Mouse (Mus musculus): ENCODE data around the gene Tm9sf1.

Gene Tm9sf1

DNA sequence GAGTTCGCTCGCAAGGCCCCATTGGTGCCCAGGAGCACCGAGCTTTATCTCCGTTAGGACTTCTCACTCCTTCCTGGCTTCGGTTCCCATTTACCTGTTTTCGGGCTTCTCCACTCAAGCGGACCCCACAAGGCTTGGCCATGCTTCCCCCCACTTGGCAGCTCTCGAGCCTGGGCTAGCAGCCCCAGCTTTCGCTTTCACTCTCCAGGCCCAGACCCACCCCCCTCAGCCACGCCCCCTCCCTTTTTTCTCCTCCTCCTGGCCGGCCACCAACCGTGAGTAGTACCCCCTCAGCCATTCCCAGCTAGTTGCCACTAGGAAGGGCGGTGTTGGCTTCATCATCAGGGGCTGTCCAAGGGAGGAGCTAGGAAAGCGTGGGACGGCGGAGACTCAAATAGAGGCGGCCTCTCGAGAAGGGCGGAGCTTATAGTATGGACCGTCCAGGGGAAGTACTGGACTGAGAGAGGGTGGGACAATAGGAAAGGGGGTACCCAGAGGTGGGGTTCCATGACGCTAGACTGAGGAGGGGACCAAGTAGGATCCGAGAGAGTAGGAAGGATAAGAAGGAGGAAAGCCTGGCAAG, 52.8 kb downstream of the Tm9sf1 start, which contains the start of gene Psme2:
Gene Psme2, minus strand, starts transcription at position 366 of the 583 bp plus-strand sequence.
- DNase-seq (ENCODE audit: low spot score) = peak; percentile 93

GRCm38 (mm10) chr14:55589771-55590448, 53.7 kb downstream of the Tm9sf1 start:
- DNase-seq (ENCODE audit: low spot score) = no peak

DNA sequence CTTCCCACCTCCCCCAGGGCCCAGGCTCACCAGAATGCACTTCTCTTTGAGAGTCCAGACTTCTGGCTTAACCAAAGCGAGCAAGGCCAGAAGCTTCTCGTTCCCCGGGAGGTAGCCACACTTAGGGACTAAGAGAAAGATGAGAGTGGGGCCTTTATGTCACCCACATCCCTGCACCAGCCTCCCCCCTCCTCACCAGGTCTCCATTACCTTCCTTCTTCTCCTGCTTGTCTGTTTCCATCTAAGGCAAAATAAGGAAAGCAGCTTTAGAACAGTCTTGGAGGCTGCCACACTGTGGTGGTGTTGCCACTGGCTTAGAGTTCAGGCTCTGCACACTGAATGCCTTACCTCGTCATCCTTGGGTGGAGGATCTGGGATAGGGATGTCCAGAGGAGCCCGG, 54.3 kb downstream of the Tm9sf1 start:
- no peak for DNase-seq (ENCODE audit: low spot score)

- DNase-seq (ENCODE audit: low spot score) = no peak
Measured at GRCm38 (mm10) chr14:55586149-55586548, 57.5 kb downstream of the Tm9sf1 start.

Measured in retina, embryonic 14.5 days (tissue).